Mouse (Mus musculus) ES-Bruce4 (cell line): Measurements from ENCODE around the gene Slc45a2. TPM values are rescaled to one million over a fixed set of nuclear protein-coding genes. Genes with fewer than 3 reads are reported as not detected.
A peak's percentile ranks its signal among the peaks of the same experiment; 100 is the strongest.

Experiments
- H3K27ac ChIP-seq: 2 replicates; pipeline ENCODE4 v1.5.1; 2012; ENCODE audit warnings: low read length, inconsistent platforms; ENCODE audit not compliant: insufficient read depth
- H3K27me3 ChIP-seq: 2 replicates; pipeline ENCODE4 v1.6.1; 2012; ENCODE audit warnings: mild to moderate bottlenecking, low read length, inconsistent platforms; ENCODE audit not compliant: control insufficient read depth, poor library complexity, insufficient read depth, severe bottlenecking
- H3K36me3 ChIP-seq: 2 replicates; pipeline ENCODE4 v1.6.1; 2012; ENCODE audit warnings: inconsistent platforms, mild to moderate bottlenecking, low read length, moderate library complexity; ENCODE audit not compliant: control insufficient read depth, poor library complexity, insufficient read depth, severe bottlenecking
- H3K4me1 ChIP-seq: one replicate; pipeline ENCODE4 v1.8.1; 2011; ENCODE audit warnings: low read length; ENCODE audit not compliant: control insufficient read depth, insufficient read depth
- H3K4me3 ChIP-seq: 2 replicates; pipeline ENCODE4 v1.5.1; 2011; ENCODE audit warnings: low read depth, mild to moderate bottlenecking, low read length
- H3K9ac ChIP-seq: 2 replicates; pipeline ENCODE4 v1.6.1; 2012; ENCODE audit warnings: low read depth, mild to moderate bottlenecking, inconsistent platforms; ENCODE audit not compliant: poor library complexity, severe bottlenecking
- H3K9me3 ChIP-seq: replicated peaks from 2 replicates; pipeline ENCODE4 v1.6.1; 2012; ENCODE audit warnings: mild to moderate bottlenecking, low read length, inconsistent platforms; ENCODE audit not compliant: control insufficient read depth, poor library complexity, insufficient read depth, severe bottlenecking
- CTCF ChIP-seq: IDR thresholded peaks from one replicate; pipeline ENCODE4 v1.8.1; 2011; ENCODE audit warnings: low read depth, low read length
- EP300 ChIP-seq: IDR thresholded peaks from 2 replicates; pipeline ENCODE4 v1.6.1; 2011; ENCODE audit warnings: low read depth, low read length; ENCODE audit not compliant: insufficient read depth
- POLR2A ChIP-seq: IDR thresholded peaks from one replicate; pipeline ENCODE4 v1.8.1; 2011; ENCODE audit warnings: low read length; ENCODE audit not compliant: insufficient read depth
- polyA plus RNA-seq: library from polyadenylated mRNA; stranded (reverse); fragments of >200 nt; gene quantifications from 2 replicates; pipeline ENCODE4 v1.2.4, GENCODE M21; 2011; ENCODE audit warnings: low read depth; ENCODE audit not compliant: missing spikeins, insufficient read depth, insufficient read length

Gene Slc45a2
- not detected in 2 replicates for polyA plus RNA-seq

DNA sequence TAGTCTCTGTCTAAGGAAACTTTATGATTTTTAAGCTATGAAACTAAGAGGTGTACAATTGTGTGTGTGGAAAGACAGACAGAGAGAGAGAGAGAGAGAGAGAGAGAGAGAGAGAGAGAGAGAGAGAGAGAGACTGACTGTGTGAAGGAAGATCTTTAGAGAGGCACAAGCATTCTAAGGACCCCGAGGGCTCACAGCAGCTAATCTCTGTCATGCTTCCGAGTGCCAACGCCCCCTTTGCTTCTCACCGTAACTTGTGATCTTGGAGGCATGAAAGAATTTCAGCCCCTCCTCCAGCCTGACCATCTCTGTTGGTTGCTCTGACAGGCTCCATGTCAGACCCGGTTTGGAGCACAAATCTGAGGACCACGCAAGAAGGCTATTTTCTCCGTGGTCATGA is at the start of gene Slc45a2:
Gene Slc45a2, plus strand, starts transcription at position 301 of the 400 bp plus-strand sequence.
- H3K27me3 ChIP-seq, result no peaks in the 10 kb centered on the region
- H3K4me3 ChIP-seq, result no peak within 1 kb of the TSS
- no peak for TF ChIP-seq POLR2A
- no peak for TF ChIP-seq CTCF
- TF ChIP-seq EP300, result no peak
- no peaks in the 10 kb centered on the region for H3K36me3 ChIP-seq
- no peak within 1 kb of the TSS for H3K9ac ChIP-seq
- H3K27ac ChIP-seq, result no peak within 1 kb of the TSS
- no peaks in the 10 kb centered on the region for H3K4me1 ChIP-seq
- H3K9me3 ChIP-seq, result no peaks in the 10 kb centered on the region

DNA sequence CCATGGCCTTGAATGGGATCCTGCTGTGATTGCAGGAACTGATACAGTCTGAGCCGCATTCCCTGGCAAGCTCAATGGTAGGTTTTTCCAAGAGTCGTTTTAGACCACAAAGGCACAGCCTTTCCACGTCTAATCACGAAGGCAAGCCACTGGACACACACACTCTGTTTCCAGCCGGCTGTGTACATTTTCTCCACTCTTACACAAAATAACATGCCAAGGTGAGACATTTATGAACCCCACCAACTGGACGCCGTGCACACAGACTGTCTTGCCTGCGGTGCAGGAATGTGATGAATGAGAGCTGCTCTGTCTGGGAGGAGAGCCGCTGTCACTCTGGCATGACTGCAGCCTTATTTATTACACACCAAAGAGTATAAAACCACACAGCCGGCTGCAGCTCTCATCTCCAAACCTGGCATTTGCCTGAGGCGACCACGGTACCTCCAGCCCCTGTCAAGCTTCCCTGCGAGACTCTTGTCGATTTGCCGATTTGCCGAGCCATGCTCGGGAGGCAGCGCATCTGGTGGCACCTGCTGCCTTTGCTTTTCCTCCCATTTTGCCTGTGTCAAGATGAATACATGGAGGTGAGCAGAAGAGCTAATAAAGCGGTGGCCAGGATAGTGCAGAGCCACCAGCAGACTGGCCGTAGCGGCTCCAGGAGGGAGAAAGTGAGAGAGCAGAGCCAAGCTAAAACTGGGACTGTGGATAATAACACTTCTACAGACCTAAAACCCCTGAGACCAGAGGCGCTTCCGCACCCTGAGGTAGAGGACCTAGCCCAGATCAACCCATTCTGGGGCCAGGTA is 48.4 kb upstream of the Slc45a2 start, which contains the start of gene C1qtnf3:
Gene C1qtnf3, plus strand, starts transcription at position 382 of the 809 bp plus-strand sequence.
- Histone ChIP-seq H3K27me3 (no peaks in the 10 kb centered on the region; the same call in 1 of the 2 replicates), H3K9me3 (no peaks in the 10 kb centered on the region), H3K4me3 (peak within 1 kb of the TSS; percentile 28), H3K4me1 (no peaks in the 10 kb centered on the region), H3K27ac (no peak within 1 kb of the TSS), H3K36me3 (no peaks in the 10 kb centered on the region), H3K9ac (no peak within 1 kb of the TSS)
- TF ChIP-seq POLR2A, result no peak
- TF ChIP-seq EP300, result no peak
- TF ChIP-seq CTCF, result no peak

DNA sequence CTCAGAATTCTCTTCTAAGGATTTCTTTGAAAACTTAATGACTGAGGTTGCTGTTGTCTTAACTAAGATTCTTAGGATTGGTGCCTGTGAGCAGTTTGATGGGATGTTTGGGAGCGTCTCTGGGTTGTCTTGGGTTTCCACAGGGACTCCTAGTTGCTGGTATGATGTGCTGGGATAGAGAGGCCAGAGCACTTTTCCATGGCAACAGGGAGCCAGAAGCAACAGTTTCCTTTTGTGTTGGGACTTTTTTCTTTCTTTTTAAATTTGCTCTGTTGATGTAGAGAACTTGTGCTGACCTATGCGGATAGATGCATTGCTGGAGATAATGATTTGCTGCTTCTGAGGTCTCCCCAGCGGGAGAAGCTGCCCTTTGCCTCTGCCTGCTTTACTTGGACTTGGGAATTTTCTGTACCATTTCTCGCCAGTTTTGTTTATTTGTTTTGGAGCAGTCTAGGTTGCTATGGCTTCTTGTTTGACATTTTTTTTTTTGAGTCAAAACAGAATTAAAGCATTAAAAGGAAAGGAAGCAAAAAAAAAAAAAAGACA is 47.7 kb upstream of the Slc45a2 start:
- H3K36me3 ChIP-seq, result no peaks in the 10 kb centered on the region
- H3K4me1 ChIP-seq, result no peaks in the 10 kb centered on the region
- H3K4me3 ChIP-seq, result no peak overlapping the region
- no peak overlapping the region for H3K9ac ChIP-seq
- H3K27ac ChIP-seq, result no peak overlapping the region
- no peak for TF ChIP-seq POLR2A
- TF ChIP-seq EP300, result no peak
- no peak for TF ChIP-seq CTCF
- H3K9me3 ChIP-seq, result no peaks in the 10 kb centered on the region
- H3K27me3 ChIP-seq, result no peaks in the 10 kb centered on the region

DNA sequence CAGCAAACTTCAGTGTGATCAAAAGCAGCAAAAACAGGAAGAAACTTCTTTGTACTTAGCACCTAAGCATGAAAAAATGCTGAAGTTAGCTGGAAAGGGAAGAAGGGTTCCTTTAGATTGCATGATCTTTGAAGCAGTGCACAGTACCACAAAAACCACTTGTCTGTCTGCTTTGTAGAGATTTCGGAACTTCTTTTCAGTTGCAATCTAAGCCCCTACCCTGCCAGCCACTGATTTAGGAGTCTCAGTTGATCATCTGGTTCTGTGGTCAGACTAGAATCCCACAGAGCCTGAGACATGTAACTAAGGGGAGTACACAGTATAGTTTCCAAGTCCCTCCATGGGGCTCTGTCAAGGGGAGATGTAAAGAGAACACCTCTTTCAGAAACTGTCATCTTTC is 47.1 kb upstream of the Slc45a2 start:
- no peak overlapping the region for H3K9ac ChIP-seq
- H3K36me3 ChIP-seq, result no peaks in the 10 kb centered on the region
- H3K4me3 ChIP-seq, result no peak overlapping the region
- no peaks in the 10 kb centered on the region for H3K9me3 ChIP-seq
- H3K27ac ChIP-seq, result no peak overlapping the region
- TF ChIP-seq EP300 (no peak), POLR2A (no peak), CTCF (no peak)
- H3K4me1 ChIP-seq, result no peaks in the 10 kb centered on the region
- H3K27me3 ChIP-seq, result no peaks in the 10 kb centered on the region

DNA sequence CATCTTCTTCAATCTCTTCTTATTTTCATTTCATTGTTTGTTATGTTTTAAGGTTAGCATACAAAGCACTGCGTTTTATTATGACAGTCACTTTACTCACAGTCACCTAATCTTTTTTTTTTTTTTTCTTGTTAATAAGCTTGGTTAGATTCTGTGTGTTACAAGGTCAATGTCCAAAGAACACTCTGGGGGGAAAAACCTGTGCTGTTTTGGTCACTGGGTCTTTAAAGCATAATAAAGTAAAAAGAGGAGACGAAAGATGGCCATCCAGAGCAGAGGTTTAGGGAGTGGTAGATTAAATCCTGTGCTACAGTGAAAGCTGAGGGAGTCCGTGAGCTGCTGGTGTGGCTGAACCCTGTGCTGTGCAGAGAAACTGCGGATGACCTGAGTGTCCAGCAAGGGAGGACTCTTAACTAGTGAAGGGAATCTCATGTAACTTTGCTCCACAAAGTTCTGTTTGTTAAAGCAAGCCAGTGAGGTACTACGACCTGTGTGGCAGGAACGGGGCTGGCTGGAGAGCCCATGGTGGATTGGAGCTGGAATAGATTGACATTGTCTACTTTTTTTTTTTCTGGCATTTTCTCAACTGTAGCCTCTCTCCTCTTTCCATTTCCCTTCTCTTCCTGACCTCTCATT is 46.0 kb upstream of the Slc45a2 start:
- no peak overlapping the region for H3K9ac ChIP-seq
- TF ChIP-seq POLR2A (no peak), CTCF (no peak), EP300 (no peak)
- H3K27ac ChIP-seq, result no peak overlapping the region
- H3K36me3 ChIP-seq, result no peaks in the 10 kb centered on the region
- H3K27me3 ChIP-seq, result no peaks in the 10 kb centered on the region
- no peak overlapping the region for H3K4me3 ChIP-seq
- no peaks in the 10 kb centered on the region for H3K4me1 ChIP-seq
- no peaks in the 10 kb centered on the region for H3K9me3 ChIP-seq
